Mouse (Mus musculus) E14TG2a.4 (cell line): ENCODE results near the gene Mss51.

Source experiments
- CTCF ChIP-seq: conservative IDR thresholded peaks from 2 replicates; pipeline ENCODE4 v1.5.1; 2014; ENCODE audit warnings: low read length
- POU5F1 ChIP-seq: IDR thresholded peaks from 2 replicates; pipeline ENCODE4 v1.6.1; 2014; ENCODE audit warnings: low read length, borderline replicate concordance

DNA sequence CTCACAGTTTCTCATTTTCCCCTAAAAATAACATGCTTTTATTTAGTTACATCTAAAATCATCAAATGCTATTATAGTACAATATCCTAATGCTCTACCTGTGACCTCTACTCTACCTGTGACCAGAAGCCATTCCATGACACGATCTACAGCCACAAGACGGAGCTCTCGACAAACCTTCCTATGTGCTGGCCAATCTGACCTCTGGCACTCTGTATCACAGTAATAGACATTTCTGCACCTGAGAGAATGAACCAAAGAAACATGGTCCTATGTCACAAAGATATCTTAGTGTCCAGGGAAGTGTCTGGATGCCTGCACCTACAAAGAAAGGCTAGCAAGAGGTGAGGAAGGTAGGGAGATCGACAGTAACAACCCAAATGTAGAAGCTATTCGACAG lies 10.7 kb downstream of the Mss51 start:
- TF ChIP-seq CTCF (no peak), POU5F1 (no peak)
